Mouse (Mus musculus) kidney, postnatal 36 days (tissue): ENCODE results near the gene Slc26a11.

Source experiments
- DNase-seq, 2 experiments: peaks; one replicate each; pipeline ENCODE4 v3.0.0; 2021 to 2022; ENCODE audit warnings: mixed read lengths in 2 of 2

Slc26a11 gene

GRCm38 (mm10) chr11:119402501-119403160, 47.3 kb downstream of the Slc26a11 start:
- DNase-seq: peak in 1 of 2 experiments; percentile 19

GRCm38 (mm10) chr11:119404627-119405026, 49.3 kb downstream of the Slc26a11 start:
- DNase-seq: peak; percentile 47 to 75

GRCm38 (mm10) chr11:119407381-119407780, 52.0 kb downstream of the Slc26a11 start:
- DNase-seq: peak; percentile 28 to 53

- DNase-seq: no peak
Observed at GRCm38 (mm10) chr11:119407977-119408376, 52.6 kb downstream of the Slc26a11 start.

GRCm38 (mm10) chr11:119419327-119420118, 64.2 kb downstream of the Slc26a11 start:
- no peak for DNase-seq

- DNase-seq: no peak
Observed at GRCm38 (mm10) chr11:119420426-119420825, 65.1 kb downstream of the Slc26a11 start.

- no peak for DNase-seq
Observed at GRCm38 (mm10) chr11:119427431-119427830, 72.1 kb downstream of the Slc26a11 start.

GRCm38 (mm10) chr11:119427986-119428385, 72.6 kb downstream of the Slc26a11 start:
- DNase-seq: no peak

- peak; percentile 56 to 76 for DNase-seq
Observed at GRCm38 (mm10) chr11:119428649-119429136, 73.3 kb downstream of the Slc26a11 start.
